Mouse (Mus musculus): ENCODE data around the gene Babam2.

GRCm38 (mm10) chr5:31754634-31755033, 57.1 kb downstream of the Babam2 start:
- no peak for TF ChIP-seq POLR2A (IDR thresholded peaks at IDR 0.05; ENCODE audit: low read depth, low read length)
- no peak for TF ChIP-seq CTCF (conservative IDR thresholded peaks at IDR 0.05; ENCODE audit: insufficient read depth, insufficient read length, low read depth, low read length)

All from kidney, adult 2 months (tissue).